Mouse (Mus musculus) C2C12 (cell line): ENCODE data around the gene Stk10. TPM values are rescaled to one million over a fixed set of nuclear protein-coding genes. Genes with fewer than 3 reads are reported as not detected.

Experiments used
- H3K27me3 ChIP-seq: one replicate; pipeline ENCODE4 v1.6.1; 2011; ENCODE audit not compliant: control insufficient read depth, insufficient read depth, insufficient read length
- H3K36me3 ChIP-seq: one replicate; pipeline ENCODE4 v1.6.1; 2011; ENCODE audit not compliant: control insufficient read depth, insufficient read depth
- H3K4me3 ChIP-seq: one replicate; pipeline ENCODE4 v1.5.1; 2011; ENCODE audit warnings: mild to moderate bottlenecking, control low read depth; ENCODE audit not compliant: poor library complexity, insufficient read depth, severe bottlenecking
- H3K79me2 ChIP-seq: one replicate; pipeline ENCODE4 v1.6.1; 2011; ENCODE audit not compliant: control insufficient read depth, insufficient read depth
- H3K79me3 ChIP-seq: one replicate; pipeline ENCODE4 v1.6.1; 2011; ENCODE audit warnings: low read depth, control low read depth
- H3ac ChIP-seq: one replicate; pipeline ENCODE3; 2011; ENCODE audit warnings: low read depth; ENCODE audit not compliant: control insufficient read depth, insufficient read length
- CEBPB ChIP-seq: IDR thresholded peaks from one replicate; pipeline ENCODE4 v1.6.1; 2011; ENCODE audit warnings: low read depth, mild to moderate bottlenecking, control low read depth, moderate library complexity
- CTCF ChIP-seq: IDR thresholded peaks from one replicate; pipeline ENCODE4 v1.5.1; 2011; ENCODE audit not compliant: control insufficient read depth, insufficient read depth, insufficient read length
- FOSL1 ChIP-seq: IDR thresholded peaks from one replicate; pipeline ENCODE4 v1.8.0; 2011; ENCODE audit warnings: mild to moderate bottlenecking, low read length; ENCODE audit not compliant: poor library complexity, insufficient read depth, severe bottlenecking
- MAX ChIP-seq: IDR thresholded peaks from one replicate; pipeline ENCODE4 v1.6.1; 2011; ENCODE audit warnings: mild to moderate bottlenecking, control low read depth
- MYOD1 ChIP-seq: IDR thresholded peaks from one replicate; pipeline ENCODE4 v1.6.1; 2011; ENCODE audit warnings: low read depth; ENCODE audit not compliant: control insufficient read depth, insufficient read length
- MYOG ChIP-seq: IDR thresholded peaks from one replicate; pipeline ENCODE4 v1.6.1; 2011; ENCODE audit not compliant: control insufficient read depth, insufficient read length; ENCODE audit errors: extremely low read depth
- USF1 ChIP-seq: IDR thresholded peaks from one replicate; pipeline ENCODE4 v1.6.1; 2011; ENCODE audit warnings: low read depth, mild to moderate bottlenecking, control low read depth, moderate library complexity
- polyA plus RNA-seq: library from polyadenylated mRNA; unstranded; fragments of >200 nt; fragmentation: generic; extraction: Trizol; gene quantifications from one replicate; pipeline ENCODE4 v1.2.1, GENCODE M21; 2012; ENCODE audit warnings: missing spikeins

Stk10 gene
- polyA plus RNA-seq, 1 experiment = 8.2 TPM

DNA sequence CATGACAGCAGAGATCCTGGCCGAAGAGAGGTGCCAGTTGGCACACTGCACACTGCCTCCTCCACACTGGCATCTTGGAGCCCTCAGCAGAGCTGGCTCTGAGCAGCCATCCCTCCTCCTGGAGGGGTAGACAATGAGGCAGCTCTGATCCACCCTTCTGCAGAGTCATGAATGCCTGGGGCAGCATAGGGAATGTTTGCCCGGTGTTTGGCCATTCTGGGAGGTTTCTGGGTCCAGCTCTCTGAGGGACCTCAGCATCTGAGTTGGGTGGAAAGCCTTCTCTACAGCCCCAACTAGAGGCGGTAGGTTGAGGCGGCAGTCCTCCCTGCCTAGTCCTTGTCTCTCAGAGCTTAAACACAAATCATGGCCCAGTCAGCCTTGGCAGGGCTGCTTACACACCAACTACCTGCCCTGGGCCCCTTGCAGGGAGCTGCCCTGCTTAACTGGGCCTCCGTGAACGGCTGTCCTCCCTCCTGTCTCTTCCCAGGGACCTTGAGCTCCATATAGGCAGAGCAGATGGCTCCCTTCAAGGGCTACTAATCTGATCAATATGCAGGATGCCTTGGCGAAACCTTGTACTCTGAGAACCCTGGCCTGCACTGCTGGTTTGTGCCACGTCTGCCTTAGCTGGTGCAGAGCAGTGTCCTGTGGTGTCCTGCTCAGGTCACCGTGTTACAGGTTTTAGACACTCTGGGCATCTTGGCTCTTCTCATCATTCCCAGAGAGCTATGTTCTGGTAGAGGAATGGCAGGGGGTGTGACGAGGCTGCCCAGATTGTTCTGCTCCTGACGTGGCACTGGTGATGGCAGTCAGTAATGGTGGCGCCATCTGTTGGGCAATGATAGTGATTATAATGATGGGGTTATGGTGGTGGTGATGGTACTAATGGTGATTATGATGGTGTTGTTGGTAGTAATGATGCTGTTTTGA is 59.1 kb downstream of the Stk10 start:
- H3K27me3 ChIP-seq = no peaks in the 10 kb centered on the region
- TF ChIP-seq MYOD1 (no peak), CEBPB (no peak), MYOG (no peak), FOSL1 (no peak), MAX (no peak), USF1 (no peak), CTCF (no peak)
- H3K36me3 ChIP-seq = peaks cover 44% of the 10 kb centered on the region
- no peak overlapping the region for H3K4me3 ChIP-seq
- H3K79me2 ChIP-seq = no peaks in the 10 kb centered on the region
- H3ac ChIP-seq = no peak overlapping the region
- no peaks in the 10 kb centered on the region for H3K79me3 ChIP-seq

DNA sequence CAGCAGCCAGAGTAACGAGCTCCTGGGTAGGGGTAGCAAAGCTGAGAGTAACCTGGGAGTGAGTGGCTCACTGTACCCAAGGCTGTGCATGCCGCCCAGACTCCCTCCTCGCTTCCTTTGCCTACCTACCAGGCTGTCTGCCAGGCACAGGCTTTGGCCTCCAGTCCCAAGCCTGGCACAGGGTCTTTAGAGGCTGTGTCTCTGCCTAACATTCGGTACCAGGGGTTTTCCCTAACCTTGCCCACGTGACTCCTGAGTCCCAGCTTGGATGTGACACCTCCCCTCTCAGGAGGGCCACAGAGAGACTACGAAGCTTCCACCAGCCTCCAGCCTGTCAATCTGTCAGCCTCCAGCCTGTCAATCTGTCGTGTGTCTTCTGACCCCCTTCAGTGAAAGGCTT is 60.0 kb downstream of the Stk10 start:
- no peak for TF ChIP-seq MAX
- TF ChIP-seq MYOD1 = no peak
- TF ChIP-seq USF1 = no peak
- no peak for TF ChIP-seq MYOG
- no peak for TF ChIP-seq FOSL1
- TF ChIP-seq CEBPB = no peak
- no peak for TF ChIP-seq CTCF
- H3K79me2 ChIP-seq = no peaks in the 10 kb centered on the region

DNA sequence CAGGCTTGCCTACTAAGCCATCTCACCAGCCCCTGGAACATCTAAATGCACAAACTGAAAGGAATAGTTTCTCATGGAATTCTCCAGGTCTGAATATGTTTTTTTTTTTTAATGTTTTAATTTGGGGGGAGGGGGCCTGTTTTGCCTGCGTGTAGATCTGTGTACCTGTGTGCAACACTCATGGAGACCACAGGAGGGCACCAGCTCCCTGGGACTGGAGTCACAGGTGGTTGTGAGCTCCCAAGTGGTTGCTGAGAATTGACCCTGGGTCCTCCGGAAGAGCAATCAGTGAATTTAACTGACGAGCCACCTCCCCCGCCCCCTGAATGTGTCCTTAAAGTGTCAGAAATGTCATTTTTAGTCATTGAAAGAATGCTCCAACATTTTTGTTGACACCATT is 61.0 kb downstream of the Stk10 start:
- no peak for TF ChIP-seq MAX
- no peak for TF ChIP-seq MYOD1
- TF ChIP-seq CEBPB = no peak
- TF ChIP-seq CTCF = no peak
- TF ChIP-seq USF1 = no peak
- no peak for TF ChIP-seq FOSL1
- TF ChIP-seq MYOG = no peak
- no peak overlapping the region for H3ac ChIP-seq
- no peaks in the 10 kb centered on the region for H3K27me3 ChIP-seq
- H3K79me2 ChIP-seq = no peaks in the 10 kb centered on the region
- peaks cover 51% of the 10 kb centered on the region for H3K36me3 ChIP-seq
- no peaks in the 10 kb centered on the region for H3K79me3 ChIP-seq
- H3K4me3 ChIP-seq = no peak overlapping the region

More for the DNA sequence above, 60.0 kb downstream of the Stk10 start:
- Histone ChIP-seq H3K36me3 (peaks cover 47% of the 10 kb centered on the region), H3K27me3 (no peaks in the 10 kb centered on the region), H3ac (no peak overlapping the region), H3K4me3 (no peak overlapping the region), H3K79me3 (no peaks in the 10 kb centered on the region)

DNA sequence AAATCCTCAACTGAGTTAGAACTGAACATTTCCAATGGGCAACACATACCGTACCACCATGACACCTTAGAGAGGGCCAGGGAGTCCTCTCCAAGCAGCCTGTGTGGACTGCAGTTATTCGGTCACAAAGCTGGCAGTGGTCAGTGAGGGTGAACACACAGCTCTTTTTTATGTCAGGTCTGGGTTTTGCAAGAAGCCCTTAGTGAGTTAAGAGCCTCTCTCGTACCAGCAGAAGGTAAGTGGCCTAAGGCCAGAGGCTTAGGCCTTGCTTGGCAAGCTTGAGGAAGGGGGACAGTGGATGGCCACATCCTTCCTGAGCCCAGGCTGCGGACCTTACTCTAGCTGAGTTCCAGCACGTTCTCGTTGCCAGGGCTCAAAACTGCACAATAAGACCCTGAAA is 67.3 kb downstream of the Stk10 start:
- Histone ChIP-seq H3K79me3 (no peaks in the 10 kb centered on the region), H3ac (no peak overlapping the region), H3K36me3 (peaks cover 38% of the 10 kb centered on the region), H3K79me2 (no peaks in the 10 kb centered on the region), H3K4me3 (no peak overlapping the region), H3K27me3 (no peaks in the 10 kb centered on the region)
- no peak for TF ChIP-seq CEBPB
- no peak for TF ChIP-seq USF1
- TF ChIP-seq FOSL1 = no peak
- TF ChIP-seq MAX = no peak
- TF ChIP-seq MYOG = no peak
- no peak for TF ChIP-seq MYOD1
- TF ChIP-seq CTCF = no peak

DNA sequence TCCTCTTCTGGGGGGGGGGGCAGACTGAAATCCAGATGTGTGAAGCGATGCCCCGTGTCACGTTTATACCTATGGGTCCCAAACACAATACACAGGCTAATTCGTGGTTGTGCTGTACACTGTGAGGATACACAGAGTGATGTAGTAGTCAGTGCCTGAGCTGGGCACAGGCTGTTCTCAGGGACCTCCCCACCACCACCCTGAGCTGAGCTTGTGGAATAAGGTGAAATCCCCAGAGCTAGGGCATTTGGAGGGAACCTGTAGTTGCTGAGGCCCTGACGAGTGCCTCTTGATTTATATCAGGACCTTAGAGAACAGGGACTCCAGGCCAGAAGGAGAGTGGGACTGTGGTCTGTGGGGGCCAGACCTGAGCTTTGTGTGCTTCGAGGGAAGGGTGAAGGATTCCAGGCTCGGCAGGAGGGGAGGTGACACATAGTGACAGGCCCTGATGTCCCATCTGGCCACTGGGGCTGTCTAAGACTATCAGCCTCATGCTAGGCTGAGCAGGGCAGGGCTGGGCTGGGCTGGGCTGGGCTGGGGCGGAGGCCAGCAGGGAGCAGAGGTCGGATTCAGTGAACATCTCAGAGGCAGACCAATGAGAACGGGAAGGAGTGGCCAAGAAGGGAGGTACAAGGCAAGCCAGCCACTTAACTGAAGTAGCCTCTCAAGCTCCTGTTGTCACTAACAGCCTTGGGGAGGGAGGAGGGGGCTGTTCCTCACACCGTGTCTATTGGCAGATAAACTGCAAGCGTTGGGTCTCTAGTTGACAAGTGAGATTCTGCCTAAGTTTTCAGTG is 68.6 kb downstream of the Stk10 start:
- Histone ChIP-seq H3K79me2 (no peaks in the 10 kb centered on the region), H3K36me3 (peaks cover 32% of the 10 kb centered on the region), H3K79me3 (no peaks in the 10 kb centered on the region), H3ac (no peak overlapping the region), H3K4me3 (no peak overlapping the region), H3K27me3 (no peaks in the 10 kb centered on the region)
- TF ChIP-seq USF1 = no peak
- no peak for TF ChIP-seq MAX
- no peak for TF ChIP-seq MYOD1
- TF ChIP-seq MYOG = no peak
